Mouse (Mus musculus) limb, embryonic 11.5 days (tissue): Measurements from ENCODE around the gene Chrm2. TPM values are rescaled to one million over a fixed set of nuclear protein-coding genes. Genes with fewer than 3 reads are reported as not detected.

ENCODE experiments used
- ATAC-seq: fragments of 200-750 bp; cut with Nextera tagmentation; 2 replicates; pipeline ENCODE4 v1.8.0; 2017; ENCODE audit warnings: low read depth; ENCODE audit not compliant: insufficient number of reproducible peaks, low FRiP score, low TSS enrichment
- DNase-seq: peaks from one replicate; pipeline ENCODE4 v3.0.0-alpha.2; 2015; ENCODE audit warnings: low spot score
- H3K27ac ChIP-seq: fragments of 300-500 bp; sonication (generic); replicated peaks from 2 replicates; pipeline ENCODE4 v1.5.1; 2014; ENCODE audit warnings: low read depth, mild to moderate bottlenecking, low read length
- H3K27me3 ChIP-seq: fragments of 300-500 bp; sonication (generic); 2 replicates; pipeline ENCODE4 v1.6.1; 2014; ENCODE audit warnings: mild to moderate bottlenecking, low read length, mixed read lengths; ENCODE audit not compliant: control insufficient read depth, insufficient read depth
- H3K36me3 ChIP-seq: fragments of 300-500 bp; sonication (generic); 2 replicates; pipeline ENCODE4 v1.6.1; 2014; ENCODE audit warnings: mild to moderate bottlenecking, low read length, moderate library complexity, mixed read lengths; ENCODE audit not compliant: control insufficient read depth, insufficient read depth
- H3K4me1 ChIP-seq: fragments of 300-500 bp; sonication (generic); 2 replicates; pipeline ENCODE4 v1.6.1; 2014; ENCODE audit warnings: low read length, mixed read lengths; ENCODE audit not compliant: control insufficient read depth, insufficient read depth
- H3K4me2 ChIP-seq: fragments of 300-500 bp; sonication (generic); 2 replicates; pipeline ENCODE4 v1.6.1; 2014; ENCODE audit warnings: low read depth, mild to moderate bottlenecking, moderate library complexity; ENCODE audit not compliant: severe bottlenecking
- H3K4me3 ChIP-seq: fragments of 300-500 bp; sonication (generic); 2 replicates; pipeline ENCODE4 v1.5.1; 2014; ENCODE audit warnings: low read depth, low read length
- H3K9ac ChIP-seq: fragments of 300-500 bp; sonication (generic); 2 replicates; pipeline ENCODE4 v1.6.1; 2014; ENCODE audit warnings: mild to moderate bottlenecking, low read length
- H3K9me3 ChIP-seq: fragments of 300-500 bp; sonication (generic); 2 replicates; pipeline ENCODE4 v1.6.1; 2016; ENCODE audit warnings: low read length; ENCODE audit not compliant: control insufficient read depth
- WGBS: fragments of 180-500 bp; shearing (Covaris S2); extraction: QIAGEN DNeasy Blood & Tissue Kit; methylation state at CpG from one replicate; pipeline ENCODE4 v1.1.7; 2014; 5-methylcytosine and 5-hydroxymethylcytosine counted together
- polyA plus RNA-seq: library from polyadenylated mRNA; unstranded; fragments of >200 nt; fragmentation: Nextera tagmentation; extraction: Ambion mirVana; gene quantifications from 2 replicates; pipeline ENCODE4 v1.2.1, GENCODE M21; 2014

The Chrm2 gene
- 0.13 and 0.24 TPM in 2 replicates for polyA plus RNA-seq

DNA sequence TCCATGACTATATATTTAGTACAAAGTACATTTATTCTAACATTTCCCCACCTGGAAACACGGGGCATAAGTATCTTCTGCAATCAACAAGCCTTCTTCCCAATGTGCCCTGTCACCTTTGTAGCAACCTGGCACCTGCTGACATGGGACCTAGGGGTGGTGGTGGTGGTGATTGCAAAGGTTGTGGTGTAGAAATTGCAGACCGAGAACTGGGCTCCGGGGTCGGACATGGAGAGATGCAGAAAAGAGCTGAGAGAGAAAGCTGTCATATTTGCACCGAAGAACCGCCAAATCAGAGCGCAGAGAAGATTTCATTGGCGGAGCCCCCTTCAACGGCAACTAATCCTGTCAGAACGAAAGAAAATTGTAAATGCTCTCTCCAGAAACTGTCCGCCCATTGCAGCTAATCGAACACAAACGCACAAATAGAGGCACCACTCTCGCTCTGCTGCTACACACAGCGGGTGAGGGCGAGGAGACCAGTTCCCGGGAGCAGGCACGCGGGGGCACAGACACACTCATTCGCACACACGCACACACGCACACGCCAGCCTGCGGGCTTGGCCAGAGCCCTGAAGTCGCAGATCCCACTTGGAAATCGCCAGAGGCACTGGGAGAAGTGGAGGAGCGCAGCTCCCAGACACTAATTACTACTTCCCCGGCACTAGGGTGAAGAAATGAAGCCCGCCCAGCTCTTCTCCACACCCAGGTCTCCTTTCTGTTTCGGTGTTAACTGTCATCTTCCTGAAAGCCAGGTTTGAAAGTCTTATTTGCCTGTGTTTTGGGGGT lies at the start of gene Chrm2:
TSS of gene Chrm2 (plus strand) at position 473 of the 789 bp plus-strand sequence.
- H3K4me3 ChIP-seq, result peak within 1 kb of the TSS; percentile 34
- no peaks in the 10 kb centered on the region for H3K9me3 ChIP-seq
- H3K27ac ChIP-seq, result no peak within 1 kb of the TSS
- no peak within 1 kb of the TSS for H3K9ac ChIP-seq
- 0 out of 2 replicates have a peak, but pooled peaks cover 2% of the 10 kb centered on the region for H3K4me1 ChIP-seq
- ATAC-seq (no peak), DNase-seq (peak; percentile 54)
- 3% methylated on average over 30 of the region's 30 CpGs for WGBS
- H3K27me3 ChIP-seq, result peaks cover 27% of the 10 kb centered on the region
- H3K4me2 ChIP-seq, result peak within 1 kb of the TSS; percentile 81
- H3K36me3 ChIP-seq, result no peaks in the 10 kb centered on the region

DNA sequence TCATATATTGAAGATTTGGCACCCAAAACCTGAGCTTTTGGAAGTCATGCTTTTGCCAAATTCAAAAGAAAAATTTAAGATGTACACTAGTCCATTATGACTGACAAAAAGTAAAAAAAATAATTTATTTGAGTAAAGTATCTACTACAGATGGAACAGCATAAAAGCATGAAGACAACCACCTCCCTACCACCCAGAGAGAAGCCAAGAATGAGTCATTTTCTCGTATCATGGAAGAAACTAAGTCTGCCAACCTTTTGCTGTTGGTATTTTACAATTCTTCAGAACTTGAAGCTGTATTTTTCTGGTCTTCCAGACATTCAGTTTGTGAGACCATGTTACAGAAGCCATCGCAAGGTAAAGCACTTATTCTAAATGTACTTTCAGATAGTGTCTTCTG lies 13.9 kb upstream of the Chrm2 start:
- DNase-seq (no peak), ATAC-seq (no peak)
- no peak overlapping the region for H3K9ac ChIP-seq
- H3K4me3 ChIP-seq, result no peak overlapping the region
- H3K4me2 ChIP-seq, result no peak overlapping the region
- no peak overlapping the region for H3K27ac ChIP-seq
- WGBS, result 86% methylated on average over 2 of the region's 2 CpGs
- H3K9me3 ChIP-seq, result no peaks in the 10 kb centered on the region
- H3K27me3 ChIP-seq, result no peaks in the 10 kb centered on the region
- H3K36me3 ChIP-seq, result no peaks in the 10 kb centered on the region
- H3K4me1 ChIP-seq, result no peaks in the 10 kb centered on the region

DNA sequence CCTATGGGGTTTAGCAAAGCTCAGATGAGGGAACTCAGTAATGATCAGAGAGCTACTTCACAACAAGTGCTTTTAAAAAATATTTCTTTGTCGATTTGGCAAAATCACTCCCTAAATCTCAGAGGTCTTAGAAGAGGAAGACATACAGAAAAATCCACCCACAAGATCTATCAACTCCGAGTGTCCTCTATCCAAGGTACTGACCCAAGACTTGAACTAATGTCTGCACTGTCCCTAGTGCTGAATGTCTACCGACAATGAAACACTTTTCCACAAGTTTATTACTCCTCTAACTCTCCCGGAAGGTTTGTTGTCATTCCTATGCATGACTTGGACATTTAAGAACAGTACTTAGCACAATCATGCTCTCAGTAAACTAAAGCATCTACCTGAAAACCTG lies 9.9 kb upstream of the Chrm2 start:
- ATAC-seq (no peak), DNase-seq (no peak)
- Histone ChIP-seq H3K4me1 (no peaks in the 10 kb centered on the region), H3K9ac (no peak overlapping the region), H3K4me3 (no peak overlapping the region), H3K27me3 (no peaks in the 10 kb centered on the region), H3K36me3 (no peaks in the 10 kb centered on the region), H3K4me2 (no peak overlapping the region), H3K27ac (no peak overlapping the region), H3K9me3 (no peaks in the 10 kb centered on the region)
- WGBS, result 66% methylated on average over 4 of the region's 4 CpGs

DNA sequence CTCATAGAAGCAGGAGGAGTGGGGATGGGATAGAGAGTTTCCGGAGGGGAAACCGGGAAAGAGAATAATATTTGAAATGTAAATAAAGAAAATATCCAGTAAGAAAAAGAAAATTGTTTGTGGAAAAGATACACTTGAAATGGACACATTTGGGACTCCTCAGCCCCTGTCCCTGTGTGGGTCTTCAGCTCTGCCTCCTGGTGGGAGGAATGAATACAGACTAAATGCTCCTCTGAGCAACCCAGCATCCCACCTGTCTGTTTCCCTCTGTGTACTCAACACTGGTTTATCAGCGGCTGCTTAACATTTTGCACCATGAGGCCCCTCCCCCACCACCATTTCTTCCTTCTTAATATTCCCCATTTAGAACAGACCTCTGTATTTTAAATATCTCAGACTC lies 3.8 kb upstream of the Chrm2 start:
- no peak for ATAC-seq

DNA sequence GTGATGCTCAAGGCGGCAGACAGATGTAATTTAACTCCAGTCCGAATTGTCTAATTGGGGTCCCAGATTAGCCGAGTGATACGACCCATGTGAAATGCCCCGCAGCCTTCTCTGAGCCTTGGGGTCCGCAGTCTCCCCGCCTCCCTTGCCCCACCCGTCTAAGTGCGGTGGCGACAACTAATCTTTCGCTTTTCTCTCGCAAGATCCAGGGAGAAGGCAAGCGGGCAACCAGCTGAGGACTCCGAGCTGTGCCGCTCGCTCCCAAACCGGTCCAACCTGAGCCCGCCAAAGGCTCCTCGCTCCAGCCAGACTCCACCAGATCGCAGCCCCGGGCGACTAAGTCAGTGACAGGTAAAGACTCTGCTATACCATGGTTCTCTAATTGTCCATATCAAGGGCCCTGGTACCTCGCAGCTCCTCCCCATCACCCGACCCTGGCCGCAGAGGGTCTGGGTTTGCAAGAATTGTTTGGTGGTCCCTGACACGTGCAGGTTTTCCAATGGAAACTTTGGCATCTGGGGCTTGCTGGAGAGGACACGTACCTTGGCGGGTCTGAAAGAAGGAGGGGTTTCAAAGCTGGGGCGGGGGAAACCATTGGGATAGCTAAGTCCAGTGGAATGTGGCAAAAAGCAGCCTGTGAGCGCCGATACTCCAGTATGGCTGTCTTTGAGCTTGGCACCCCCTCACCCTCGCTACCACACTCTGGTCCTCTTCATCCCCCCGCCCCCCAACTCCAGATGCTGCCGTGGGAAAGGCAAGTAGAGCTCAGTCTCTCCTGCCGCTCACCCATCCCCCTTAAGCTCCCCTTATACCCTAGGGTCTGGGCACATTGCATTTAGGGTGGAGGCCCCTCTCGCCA lies 746 bp downstream of the Chrm2 start:
- Histone ChIP-seq H3K27ac (no peak overlapping the region), H3K4me2 (peak overlapping the region; percentile 81), H3K4me3 (peak overlapping the region; percentile 34), H3K36me3 (no peaks in the 10 kb centered on the region), H3K27me3 (peaks cover 27% of the 10 kb centered on the region), H3K9ac (no peak overlapping the region), H3K9me3 (no peaks in the 10 kb centered on the region), H3K4me1 (0 out of 2 replicates have a peak, but pooled peaks cover 2% of the 10 kb centered on the region)
- WGBS, result 1% methylated on average over 36 of the region's 36 CpGs
- DNase-seq (peak; percentile 60), ATAC-seq (peak; percentile 60)

More for the DNA sequence above, 3.8 kb upstream of the Chrm2 start:
- no peak overlapping the region for H3K4me2 ChIP-seq
- H3K27me3 ChIP-seq, result peaks cover 18% of the 10 kb centered on the region
- H3K36me3 ChIP-seq, result no peaks in the 10 kb centered on the region
- H3K9me3 ChIP-seq, result no peaks in the 10 kb centered on the region
- WGBS, result 57% methylated on average over 3 of the region's 3 CpGs
- H3K4me1 ChIP-seq, result 0 out of 2 replicates have a peak, but pooled peaks cover 2% of the 10 kb centered on the region
- no peak overlapping the region for H3K9ac ChIP-seq
- no peak overlapping the region for H3K4me3 ChIP-seq
- no peak for DNase-seq
- no peak overlapping the region for H3K27ac ChIP-seq

DNA sequence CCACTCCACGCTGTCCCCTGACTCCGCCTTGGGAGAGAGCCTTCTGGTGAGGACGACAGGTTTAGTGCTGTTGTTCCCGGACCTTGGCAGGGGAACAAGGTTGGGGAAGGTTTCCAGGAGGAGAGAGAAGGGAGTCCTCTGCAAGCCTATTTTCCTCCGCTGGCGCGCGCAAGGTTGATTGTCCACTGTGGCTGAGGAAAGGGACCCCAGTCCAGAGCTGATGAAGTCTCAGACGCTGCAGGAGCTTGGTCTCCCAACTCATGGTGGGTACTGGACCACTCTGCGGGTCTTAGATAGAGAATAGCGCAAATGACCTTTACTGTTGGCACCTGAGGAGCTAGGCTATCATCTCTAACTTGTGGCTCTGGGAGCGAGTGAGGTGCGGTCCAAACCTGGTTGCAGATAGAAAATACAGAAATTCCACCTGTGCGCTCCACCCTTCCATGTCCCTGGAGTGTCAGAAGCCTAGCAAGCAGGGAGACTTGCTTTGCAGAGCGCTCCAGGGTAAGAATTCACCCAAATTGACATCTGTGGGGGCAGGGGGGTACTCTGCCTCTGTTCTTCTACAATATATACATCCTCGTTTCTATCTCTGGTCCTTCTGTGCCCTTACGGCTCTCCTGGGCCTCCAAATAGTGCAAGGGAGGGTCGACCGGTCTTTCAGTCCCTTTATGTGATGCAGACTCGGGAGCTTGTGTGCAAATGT lies 1.5 kb downstream of the Chrm2 start:
- ATAC-seq (no peak), DNase-seq (peak; percentile 30)
- Histone ChIP-seq H3K4me2 (peak overlapping the region; percentile 81; the same call in 1 of the 2 replicates), H3K36me3 (no peaks in the 10 kb centered on the region), H3K4me3 (peak overlapping the region; percentile 34), H3K27me3 (peaks cover 27% of the 10 kb centered on the region), H3K27ac (no peak overlapping the region), H3K4me1 (0 out of 2 replicates have a peak, but pooled peaks cover 2% of the 10 kb centered on the region), H3K9me3 (no peaks in the 10 kb centered on the region), H3K9ac (no peak overlapping the region)
- WGBS, result 26% methylated on average over 20 of the region's 20 CpGs

DNA sequence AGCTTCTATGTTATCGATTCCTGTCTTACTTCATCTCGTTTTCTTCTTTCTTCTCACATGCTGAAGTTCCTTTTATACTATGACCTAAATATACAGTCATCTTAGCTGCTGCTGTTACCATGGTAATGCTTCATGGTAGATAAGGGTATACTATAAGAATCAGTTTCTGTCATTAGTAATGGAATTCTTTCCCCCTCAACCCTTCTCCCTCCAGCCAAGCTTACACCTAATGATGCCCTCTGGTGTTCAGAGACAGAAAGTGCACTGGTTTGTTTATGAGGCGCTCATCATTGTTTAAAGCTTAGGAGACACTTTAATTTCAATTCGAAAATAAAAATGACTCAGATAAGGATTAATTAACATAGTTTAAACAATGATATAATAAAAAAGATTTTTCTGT lies 5.8 kb downstream of the Chrm2 start:
- Histone ChIP-seq H3K4me3 (no peak overlapping the region), H3K9me3 (no peaks in the 10 kb centered on the region), H3K27ac (no peak overlapping the region), H3K36me3 (no peaks in the 10 kb centered on the region), H3K4me1 (no peaks in the 10 kb centered on the region), H3K4me2 (no peak overlapping the region), H3K9ac (no peak overlapping the region), H3K27me3 (peaks cover 13% of the 10 kb centered on the region)
- ATAC-seq, result no peak
- 71% methylated on average over 4 of the region's 4 CpGs for WGBS
- no peak for DNase-seq

DNA sequence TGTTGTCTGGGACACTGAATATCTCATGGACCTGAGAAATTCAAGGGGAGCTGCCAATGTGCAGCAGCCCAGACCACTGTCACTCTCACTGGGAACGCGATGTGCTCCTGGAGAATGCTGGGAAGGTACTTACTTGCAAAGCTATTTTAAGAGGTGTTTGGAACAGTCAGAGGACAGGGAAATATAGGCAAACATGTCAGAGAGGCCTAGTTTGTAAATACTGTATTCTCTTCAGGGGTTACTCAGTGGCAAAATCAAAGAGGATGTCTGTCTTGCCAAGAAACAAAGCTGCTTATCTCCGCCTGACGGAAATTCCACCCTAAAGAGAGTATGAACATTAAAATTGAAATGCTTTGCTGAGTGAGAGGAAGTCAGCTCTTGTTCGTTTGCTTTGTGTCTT lies 17.3 kb downstream of the Chrm2 start:
- DNase-seq (no peak), ATAC-seq (no peak)
- Histone ChIP-seq H3K4me2 (no peak overlapping the region), H3K9ac (no peak overlapping the region), H3K27me3 (no peaks in the 10 kb centered on the region), H3K36me3 (no peaks in the 10 kb centered on the region), H3K4me3 (no peak overlapping the region), H3K4me1 (no peaks in the 10 kb centered on the region), H3K9me3 (no peaks in the 10 kb centered on the region), H3K27ac (no peak overlapping the region)
- WGBS, result 75% methylated on average over 5 of the region's 5 CpGs
